Mouse (Mus musculus) heart, postnatal 0 days (tissue): ENCODE data around the gene Zfp352. TPM values are rescaled to one million over a fixed set of nuclear protein-coding genes. Genes with fewer than 3 reads are reported as not detected.
A peak's percentile ranks its signal among the peaks of the same experiment; 100 is the strongest.
"Not testable (repeated sequence)": the region's sequence is repeated elsewhere in the genome, so short reads cannot be mapped to it uniquely, and the experiment has no call there.

Source experiments
- ATAC-seq: fragments of 200-750 bp; cut with Nextera tagmentation; 2 replicates; pipeline ENCODE4 v1.8.0; 2017; ENCODE audit warnings: low read depth, moderate number of reproducible peaks, moderate library complexity; ENCODE audit not compliant: insufficient read depth
- DNase-seq: peaks from one replicate; pipeline ENCODE4 v3.0.0-alpha.2; 2016; ENCODE audit warnings: low spot score
- H3K27ac ChIP-seq: fragments of 300-500 bp; sonication (generic); 2 replicates; pipeline ENCODE4 v1.5.1; 2014; ENCODE audit warnings: low read depth, mild to moderate bottlenecking
- H3K27me3 ChIP-seq: fragments of 300-500 bp; sonication (generic); 2 replicates; pipeline ENCODE4 v1.6.1; 2014; ENCODE audit warnings: low read length, mixed read lengths; ENCODE audit not compliant: control insufficient read depth, insufficient read depth
- H3K36me3 ChIP-seq: fragments of 300-500 bp; sonication (generic); replicated peaks from 2 replicates; pipeline ENCODE4 v1.6.1; 2014; ENCODE audit warnings: low read length, mixed read lengths; ENCODE audit not compliant: control insufficient read depth, insufficient read depth
- H3K4me1 ChIP-seq: fragments of 300-500 bp; sonication (generic); 2 replicates; pipeline ENCODE4 v1.6.1; 2014; ENCODE audit warnings: antibody characterized with exemption; ENCODE audit not compliant: control insufficient read depth, insufficient read depth
- H3K4me2 ChIP-seq: fragments of 300-500 bp; sonication (generic); 2 replicates; pipeline ENCODE4 v1.6.1; 2014; ENCODE audit warnings: low read depth, mild to moderate bottlenecking, low read length, moderate library complexity
- H3K4me3 ChIP-seq: fragments of 300-500 bp; sonication (generic); 2 replicates; pipeline ENCODE4 v1.5.1; 2014; ENCODE audit warnings: low read depth, low read length
- H3K9ac ChIP-seq: fragments of 300-500 bp; sonication (generic); replicated peaks from 2 replicates; pipeline ENCODE4 v1.6.1; 2014; ENCODE audit warnings: low read depth, low read length, mixed read lengths
- H3K9me3 ChIP-seq: fragments of 300-500 bp; sonication (generic); replicated peaks from 2 replicates; pipeline ENCODE4 v1.6.1; 2016; ENCODE audit warnings: low read length; ENCODE audit not compliant: control insufficient read depth
- CTCF ChIP-seq: IDR thresholded peaks from 2 replicates; pipeline ENCODE4 v1.5.1; 2016; ENCODE audit warnings: antibody characterized with exemption, control low read depth, low read depth
- EP300 ChIP-seq: IDR thresholded peaks from 2 replicates; pipeline ENCODE4 v1.6.1; 2016; ENCODE audit warnings: antibody characterized with exemption, low read depth
- WGBS: fragments of 180-500 bp; shearing (Covaris S2); extraction: QIAGEN DNeasy Blood & Tissue Kit; methylation state at CpG from one replicate; pipeline ENCODE4 v1.1.7; 2014; 5-methylcytosine and 5-hydroxymethylcytosine counted together
- polyA plus RNA-seq: library from polyadenylated mRNA; unstranded; fragments of >200 nt; fragmentation: Nextera tagmentation; extraction: Ambion mirVana; gene quantifications from 2 replicates; pipeline ENCODE4 v1.2.1, GENCODE M21; 2015
- total RNA-seq: library from RNA; depleted of rRNA; stranded (reverse); fragments of >200 nt; gene quantifications from 2 replicates; pipeline ENCODE4 v1.2.3, GENCODE M21; 2014; ENCODE audit warnings: low replicate concordance; rRNA removed

Gene Zfp352
- total RNA-seq (not detected in 2 replicates), polyA plus RNA-seq (not detected in 2 replicates)

GRCm38 (mm10) chr4:90218520-90218919 lies at the start of gene Zfp352:
Gene Zfp352, plus strand, starts transcription at chr4:90218820.
- TF ChIP-seq CTCF (no peak), EP300 (no peak)

GRCm38 (mm10) chr4:90170890-90171483 lies 47.6 kb upstream of the Zfp352 start:
- peak; percentile 48 for TF ChIP-seq CTCF
- TF ChIP-seq EP300, result no peak
- H3K9ac ChIP-seq, result no peak overlapping the region

More at GRCm38 (mm10) chr4:90218520-90218919, at the start of gene Zfp352:
- Histone ChIP-seq H3K4me1 (no peaks in the 10 kb centered on the region), H3K27ac (no peak within 1 kb of the TSS), H3K36me3 (no peaks in the 10 kb centered on the region), H3K9me3 (no peaks in the 10 kb centered on the region), H3K27me3 (no peaks in the 10 kb centered on the region), H3K9ac (no peak within 1 kb of the TSS), H3K4me3 (no peak within 1 kb of the TSS), H3K4me2 (no peak within 1 kb of the TSS)
- ATAC-seq, result no peak
- WGBS, result 74% methylated on average over 2 of the region's 2 CpGs
- DNase-seq, result no peak

DNA sequence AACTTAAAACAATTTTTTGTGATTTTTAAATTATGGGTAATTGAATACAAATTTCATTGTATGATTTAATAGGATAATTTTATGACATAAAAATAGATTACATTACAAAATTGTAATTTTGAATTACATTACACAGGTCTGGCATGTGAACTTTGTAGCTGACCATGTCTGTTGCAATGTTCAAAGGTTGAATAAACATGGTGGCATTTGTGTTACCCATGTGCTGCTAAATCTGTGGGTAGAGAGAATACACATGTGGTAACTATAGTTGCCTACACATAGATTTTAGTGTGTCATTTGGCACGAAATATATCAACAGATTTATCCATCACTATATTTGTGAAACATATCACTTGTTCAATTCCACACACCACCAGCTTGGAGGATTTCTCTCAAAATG lies 44.6 kb upstream of the Zfp352 start:
- WGBS, result 61% methylated on average over 1 of the region's 1 CpGs
- Histone ChIP-seq H3K27ac (no peak overlapping the region), H3K4me2 (no peak overlapping the region), H3K9ac (no peak overlapping the region), H3K4me3 (no peak overlapping the region), H3K36me3 (no peaks in the 10 kb centered on the region), H3K9me3 (no peaks in the 10 kb centered on the region), H3K4me1 (no peaks in the 10 kb centered on the region), H3K27me3 (no peaks in the 10 kb centered on the region)
- TF ChIP-seq CTCF, result no peak
- no peak for TF ChIP-seq EP300
- ATAC-seq (no peak), DNase-seq (no peak)

More at GRCm38 (mm10) chr4:90170890-90171483, 47.6 kb upstream of the Zfp352 start:
- ATAC-seq, result no peak
- WGBS, result 56% methylated on average over 3 of the region's 3 CpGs
- no peak overlapping the region for H3K4me3 ChIP-seq
- H3K4me2 ChIP-seq, result no peak overlapping the region
- H3K4me1 ChIP-seq, result no peaks in the 10 kb centered on the region
- no peaks in the 10 kb centered on the region for H3K36me3 ChIP-seq
- no peak overlapping the region for H3K27ac ChIP-seq
- no peaks in the 10 kb centered on the region for H3K27me3 ChIP-seq
- DNase-seq, result no peak
- H3K9me3 ChIP-seq, result no peaks in the 10 kb centered on the region

GRCm38 (mm10) chr4:90203421-90203820 lies 15.2 kb upstream of the Zfp352 start:
- TF ChIP-seq EP300 (no peak), CTCF (no peak)
- no peak overlapping the region for H3K27ac ChIP-seq
- no peak overlapping the region for H3K9ac ChIP-seq
- H3K27me3 ChIP-seq, result no peaks in the 10 kb centered on the region
- no peaks in the 10 kb centered on the region for H3K4me1 ChIP-seq
- no peak overlapping the region for H3K4me2 ChIP-seq
- no peak overlapping the region for H3K4me3 ChIP-seq
- no peak for DNase-seq
- no peaks in the 10 kb centered on the region for H3K36me3 ChIP-seq
- H3K9me3 ChIP-seq, result no peaks in the 10 kb centered on the region
- ATAC-seq, result no peak
- whole genome bisulfite sequencing, result 57% methylated on average over 5 of the region's 5 CpGs

GRCm38 (mm10) chr4:90211475-90211874 lies 7.1 kb upstream of the Zfp352 start:
- Histone ChIP-seq H3K4me1 (no peaks in the 10 kb centered on the region), H3K4me2 (no peak overlapping the region), H3K9ac (no peak overlapping the region), H3K4me3 (no peak overlapping the region), H3K36me3 (no peaks in the 10 kb centered on the region), H3K27me3 (no peaks in the 10 kb centered on the region), H3K27ac (no peak overlapping the region), H3K9me3 (no peaks in the 10 kb centered on the region)
- 52% methylated on average over 1 of the region's 1 CpGs for WGBS
- TF ChIP-seq EP300 (no peak), CTCF (no peak)
- DNase-seq (no peak), ATAC-seq (no peak)

DNA sequence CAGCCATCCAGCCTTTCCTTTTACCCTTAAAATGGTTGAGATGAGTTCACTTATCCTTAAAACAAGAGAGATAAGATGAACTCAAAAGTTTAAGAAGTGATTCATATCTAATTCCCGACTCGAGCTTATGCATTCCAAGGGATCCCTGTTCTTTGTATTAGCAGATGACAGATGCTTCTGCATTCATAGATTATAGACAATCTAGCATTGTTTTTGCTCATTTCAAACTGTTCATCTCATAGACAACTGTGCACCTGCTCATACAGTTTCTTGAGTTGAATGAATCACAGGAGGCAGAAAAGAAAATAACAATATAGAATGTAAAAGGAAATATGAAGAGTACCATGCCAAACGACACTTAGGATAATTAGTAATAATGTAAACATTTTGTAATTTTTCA lies 6.5 kb upstream of the Zfp352 start:
- H3K9ac ChIP-seq, result no peak overlapping the region
- no peaks in the 10 kb centered on the region for H3K9me3 ChIP-seq
- 57% methylated on average over 3 of the region's 3 CpGs for WGBS
- no peak overlapping the region for H3K4me2 ChIP-seq
- DNase-seq (no peak), ATAC-seq (no peak)
- H3K4me1 ChIP-seq, result no peaks in the 10 kb centered on the region
- TF ChIP-seq EP300, result no peak
- no peak for TF ChIP-seq CTCF
- H3K4me3 ChIP-seq, result no peak overlapping the region
- no peaks in the 10 kb centered on the region for H3K36me3 ChIP-seq
- no peak overlapping the region for H3K27ac ChIP-seq
- H3K27me3 ChIP-seq, result no peaks in the 10 kb centered on the region

- H3K9ac ChIP-seq, DNase-seq, H3K4me1 ChIP-seq, H3K4me3 ChIP-seq, H3K9me3 ChIP-seq, H3K27me3 ChIP-seq, ATAC-seq, H3K4me2 ChIP-seq, H3K36me3 ChIP-seq, H3K27ac ChIP-seq: not testable (repeated sequence)
- 81% methylated on average over 5 of the region's 5 CpGs for WGBS
Observed at GRCm38 (mm10) chr4:90235646-90236045, 17.0 kb downstream of the Zfp352 start.
